ENCODE assay signal across 14 mouse cellular contexts in genomic region chr1:71621526-71621925, GRCm38 (mm10).
"Had no signal": no experiment of that assay in that cellular context is flagged by ENCODE, and none has a peak within 500 bp of the region (broad histone marks: within the 10 kb centered on the region; RNA-seq: fewer than 3 reads in every experiment).

No protein-coding gene starts in this region.

- ATAC-seq: liver, postnatal 0 days; midbrain, embryonic 13.5 days; midbrain, embryonic 16.5 days had no signal

- DNase-seq: liver, postnatal 0 days; lung, adult 2 months; lung, postnatal 10 days; lung, postnatal 4 days; retina, postnatal 1 day; right cerebral cortex, adult 18-20 months; right cerebral cortex, postnatal 25 days; right cerebral cortex, postnatal 4 days; spleen, adult 18-20 months; thymus, adult 18-20 months; thymus, postnatal 14 days; thymus, postnatal 36 days had no signal
